Mouse (Mus musculus): ENCODE results near the gene Serf1. TPM values are rescaled to one million over a fixed set of nuclear protein-coding genes. Genes with fewer than 3 reads are reported as not detected.

The Serf1 gene
- polyA plus RNA-seq (2015; fragmentation: Nextera tagmentation; extraction: Ambion mirVana), result 15.1 and 15.5 TPM in 2 replicates

DNA sequence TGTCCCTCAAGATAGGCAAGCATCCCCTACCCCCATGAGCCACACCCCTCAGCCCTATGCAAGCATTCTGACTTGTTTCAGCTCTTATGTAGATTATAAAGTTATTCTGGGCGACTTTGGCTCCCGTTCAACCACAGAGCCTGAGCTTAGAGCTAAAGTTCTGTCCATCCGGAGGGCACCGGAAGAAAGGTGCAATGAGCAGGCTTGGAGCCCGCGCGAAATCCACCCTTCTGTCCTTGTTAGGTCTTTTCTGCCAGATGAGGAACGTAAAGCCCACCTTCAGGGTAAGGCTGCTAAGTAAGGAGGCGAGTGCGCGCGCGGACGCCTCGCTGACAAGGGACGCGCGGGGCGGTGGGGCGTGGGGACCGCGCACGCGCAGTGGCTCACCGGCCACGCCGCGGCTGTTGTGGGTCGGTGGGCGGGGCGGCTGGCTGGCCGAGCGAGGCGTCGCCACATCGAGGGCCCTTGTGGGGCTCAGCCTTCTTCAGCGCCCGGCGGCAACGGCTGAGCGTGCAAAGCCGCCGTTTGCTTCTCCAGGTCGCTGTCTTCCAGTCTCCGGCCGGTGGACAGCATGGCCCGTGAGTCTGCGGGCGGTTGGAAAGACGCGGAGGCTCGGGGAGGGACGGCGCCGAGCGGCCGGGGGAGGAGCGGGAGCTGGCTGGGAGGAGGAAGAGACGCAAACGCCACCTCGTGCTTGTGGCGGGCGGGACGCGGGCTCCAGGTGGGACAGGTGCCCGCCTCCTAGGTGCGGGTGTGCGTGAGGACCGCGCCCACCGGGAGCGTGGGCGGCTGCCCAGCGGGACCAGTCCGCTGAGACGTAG lies at the start of gene Serf1:
TSS of gene Serf1 (plus strand) at position 361 of the 821 bp plus-strand sequence.
- Histone ChIP-seq H3K27me3 (ENCODE audit: insufficient read depth, low read length) (no peaks in the 10 kb centered on the region), H3K9ac (replicated peaks) (peak within 1 kb of the TSS; percentile 60), H3K9me3 (ENCODE audit: low read length) (no peaks in the 10 kb centered on the region), H3K4me3 (ENCODE audit: low read depth, low read length) (peak within 1 kb of the TSS; percentile 63), H3K36me3 (replicated peaks; ENCODE audit: insufficient read depth, low read length) (no peaks in the 10 kb centered on the region), H3K4me1 (ENCODE audit: insufficient read depth) (peaks cover 11% of the 10 kb centered on the region; the same call in 1 of the 2 replicates), H3K27ac (ENCODE audit: low read depth) (no peak within 1 kb of the TSS), H3K4me2 (ENCODE audit: low read depth, low read length) (peak within 1 kb of the TSS; percentile 96)
- ATAC-seq (peak; percentile 43), DNase-seq (peak; percentile 84)
- WGBS (ENCODE audit: insufficient replicate concordance), result 3% methylated on average over 74 of the region's 76 CpGs
- TF ChIP-seq CTCF (IDR thresholded peaks at IDR 0.05; ENCODE audit: low read depth) (no peak), EP300 (IDR thresholded peaks at IDR 0.05; ENCODE audit: low read depth) (no peak)

DNA sequence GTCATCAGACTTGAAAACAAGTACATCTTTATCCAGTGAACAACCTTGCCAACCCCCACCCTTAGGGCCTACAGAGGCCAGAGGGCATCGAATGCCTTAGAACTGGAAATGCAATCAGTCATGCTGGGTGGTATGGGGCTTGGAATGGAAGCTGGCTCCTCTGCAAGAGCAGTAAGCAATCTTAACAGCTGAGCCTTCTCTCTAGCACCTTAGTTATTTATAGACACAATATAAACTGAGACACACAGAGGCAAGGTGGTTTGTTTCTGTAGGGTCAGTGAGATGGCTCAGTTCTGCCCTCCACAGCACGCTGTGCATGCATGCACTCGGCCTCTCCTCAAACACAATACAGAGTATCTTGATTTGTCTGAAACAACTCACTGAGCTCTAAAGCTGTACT lies 43.9 kb upstream of the Serf1 start:
- no peak for TF ChIP-seq EP300 (IDR thresholded peaks at IDR 0.05; ENCODE audit: low read depth)
- no peak for TF ChIP-seq CTCF (IDR thresholded peaks at IDR 0.05; ENCODE audit: low read depth)
- no peak for DNase-seq
- H3K27ac ChIP-seq (ENCODE audit: low read depth), result no peak overlapping the region
- peaks cover 65% of the 10 kb centered on the region for H3K36me3 ChIP-seq (replicated peaks; ENCODE audit: insufficient read depth, low read length)
- H3K27me3 ChIP-seq (ENCODE audit: insufficient read depth, low read length), result no peaks in the 10 kb centered on the region
- 96% methylated on average over 3 of the region's 3 CpGs for WGBS (ENCODE audit: insufficient replicate concordance)
- no peak overlapping the region for H3K4me2 ChIP-seq (ENCODE audit: low read depth, low read length)
- H3K9me3 ChIP-seq (ENCODE audit: low read length), result no peaks in the 10 kb centered on the region
- no peak overlapping the region for H3K4me3 ChIP-seq (ENCODE audit: low read depth, low read length)
- no peaks in the 10 kb centered on the region for H3K4me1 ChIP-seq (ENCODE audit: insufficient read depth)
- ATAC-seq, result no peak
- H3K9ac ChIP-seq (replicated peaks), result no peak overlapping the region

- H3K4me1 ChIP-seq (ENCODE audit: insufficient read depth), result no peaks in the 10 kb centered on the region
- DNase-seq (no peak), ATAC-seq (no peak)
- no peaks in the 10 kb centered on the region for H3K27me3 ChIP-seq (ENCODE audit: insufficient read depth, low read length)
- H3K9ac ChIP-seq (replicated peaks), result no peak overlapping the region
- H3K9me3 ChIP-seq (ENCODE audit: low read length), result no peaks in the 10 kb centered on the region
- no peak overlapping the region for H3K27ac ChIP-seq (ENCODE audit: low read depth)
- H3K36me3 ChIP-seq (replicated peaks; ENCODE audit: insufficient read depth, low read length), result peaks cover 66% of the 10 kb centered on the region
- TF ChIP-seq EP300 (IDR thresholded peaks at IDR 0.05; ENCODE audit: low read depth) (no peak), CTCF (IDR thresholded peaks at IDR 0.05; ENCODE audit: low read depth) (no peak)
- H3K4me3 ChIP-seq (ENCODE audit: low read depth, low read length), result no peak overlapping the region
- H3K4me2 ChIP-seq (ENCODE audit: low read depth, low read length), result no peak overlapping the region
- 63% methylated on average over 6 of the region's 6 CpGs for WGBS (ENCODE audit: insufficient replicate concordance)
Observed at GRCm38 (mm10) chr13:100067821-100068220, 40.0 kb upstream of the Serf1 start.

- H3K4me3 ChIP-seq (ENCODE audit: low read depth, low read length), result no peak overlapping the region
- no peak overlapping the region for H3K27ac ChIP-seq (ENCODE audit: low read depth)
- no peaks in the 10 kb centered on the region for H3K27me3 ChIP-seq (ENCODE audit: insufficient read depth, low read length)
- H3K36me3 ChIP-seq (replicated peaks; ENCODE audit: insufficient read depth, low read length), result peaks cover 76% of the 10 kb centered on the region
- WGBS (ENCODE audit: insufficient replicate concordance), result 82% methylated on average over 8 of the region's 8 CpGs
- no peak for DNase-seq
- H3K9me3 ChIP-seq (ENCODE audit: low read length), result no peaks in the 10 kb centered on the region
- no peak for ATAC-seq
- H3K9ac ChIP-seq (replicated peaks), result no peak overlapping the region
- no peaks in the 10 kb centered on the region for H3K4me1 ChIP-seq (ENCODE audit: insufficient read depth)
- no peak overlapping the region for H3K4me2 ChIP-seq (ENCODE audit: low read depth, low read length)
- no peak for TF ChIP-seq CTCF (IDR thresholded peaks at IDR 0.05; ENCODE audit: low read depth)
- TF ChIP-seq EP300 (IDR thresholded peaks at IDR 0.05; ENCODE audit: low read depth), result no peak
Observed at GRCm38 (mm10) chr13:100071473-100071872, 36.3 kb upstream of the Serf1 start.

- ATAC-seq (no peak), DNase-seq (no peak)
- no peaks in the 10 kb centered on the region for H3K9me3 ChIP-seq (ENCODE audit: low read length)
- no peak overlapping the region for H3K9ac ChIP-seq (replicated peaks)
- H3K27me3 ChIP-seq (ENCODE audit: insufficient read depth, low read length), result no peaks in the 10 kb centered on the region
- peaks cover 34% of the 10 kb centered on the region for H3K36me3 ChIP-seq (replicated peaks; ENCODE audit: insufficient read depth, low read length)
- H3K4me2 ChIP-seq (ENCODE audit: low read depth, low read length), result no peak overlapping the region
- 48% methylated on average over 6 of the region's 6 CpGs for WGBS (ENCODE audit: insufficient replicate concordance)
- H3K27ac ChIP-seq (ENCODE audit: low read depth), result no peak overlapping the region
- no peak overlapping the region for H3K4me3 ChIP-seq (ENCODE audit: low read depth, low read length)
- peaks cover 7% of the 10 kb centered on the region for H3K4me1 ChIP-seq (ENCODE audit: insufficient read depth)
- TF ChIP-seq CTCF (IDR thresholded peaks at IDR 0.05; ENCODE audit: low read depth), result no peak
- no peak for TF ChIP-seq EP300 (IDR thresholded peaks at IDR 0.05; ENCODE audit: low read depth)
Observed at GRCm38 (mm10) chr13:100098808-100099207, 9.0 kb upstream of the Serf1 start.

DNA sequence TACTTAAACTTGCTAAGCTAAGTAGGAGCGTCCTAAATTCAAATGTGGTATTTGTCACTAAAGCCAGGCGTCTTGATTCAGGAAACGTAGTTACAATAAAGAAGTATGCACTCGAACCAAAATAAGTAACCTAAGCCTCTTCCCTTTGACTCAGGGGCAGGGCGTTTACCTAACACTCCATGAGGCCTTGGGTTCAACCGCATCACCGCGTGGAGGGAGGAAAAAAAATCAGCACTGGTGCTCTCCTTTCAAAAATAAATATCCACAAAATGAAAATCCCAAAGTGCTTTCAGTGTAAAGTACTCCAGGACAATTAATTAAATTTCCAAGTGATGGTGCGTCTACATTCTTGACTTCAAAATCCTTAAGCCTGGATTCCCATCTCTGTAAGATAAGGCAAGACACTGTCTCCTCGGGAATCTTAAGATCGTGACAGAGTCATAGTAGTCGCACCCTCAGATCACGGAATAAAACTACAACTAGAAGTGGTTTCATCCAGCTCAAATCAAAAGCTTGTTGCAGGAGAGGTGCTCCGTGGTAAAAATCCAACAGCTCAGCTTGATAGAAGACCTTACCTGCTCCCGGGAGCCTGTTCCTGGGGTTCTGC lies 4.7 kb upstream of the Serf1 start:
- Histone ChIP-seq H3K36me3 (replicated peaks; ENCODE audit: insufficient read depth, low read length) (no peaks in the 10 kb centered on the region; the same call in 1 of the 2 replicates), H3K9me3 (ENCODE audit: low read length) (no peaks in the 10 kb centered on the region), H3K27ac (ENCODE audit: low read depth) (peak overlapping the region; percentile 93), H3K9ac (replicated peaks) (peak overlapping the region; percentile 89), H3K4me1 (ENCODE audit: insufficient read depth) (peaks cover 18% of the 10 kb centered on the region), H3K4me2 (ENCODE audit: low read depth, low read length) (peak overlapping the region; percentile 84), H3K27me3 (ENCODE audit: insufficient read depth, low read length) (no peaks in the 10 kb centered on the region), H3K4me3 (ENCODE audit: low read depth, low read length) (peak overlapping the region; percentile 90)
- 2% methylated on average over 15 of the region's 15 CpGs for WGBS (ENCODE audit: insufficient replicate concordance)
- TF ChIP-seq CTCF (IDR thresholded peaks at IDR 0.05; ENCODE audit: low read depth) (no peak), EP300 (IDR thresholded peaks at IDR 0.05; ENCODE audit: low read depth) (no peak)
- ATAC-seq, result no peak
- no peak for DNase-seq
